ENCODE assay signal across 8 mouse cellular contexts in genomic region chr9:95512331-95513030, GRCm38 (mm10). TPM values are rescaled to one million over a fixed set of nuclear protein-coding genes. Genes with fewer than 3 reads are reported as not detected.
A peak's percentile ranks its signal among the peaks of the same experiment; 100 is the strongest.
DNase-seq lines count a peak whose midpoint lies in the region; ATAC-seq and TF ChIP-seq lines count a peak whose summit lies in the region.

No protein-coding gene starts in this region.

- no peak for TF ChIP-seq POLR2A in bone marrow, adult 2 months (IDR thresholded peaks at IDR 0.05; ENCODE audit: borderline replicate concordance, control insufficient read depth, low read depth, low read length)

- no peak for TF ChIP-seq CTCF in bone marrow, adult 2 months (IDR thresholded peaks at IDR 0.05; ENCODE audit: control insufficient read depth, insufficient read depth, low read length)
- peak; percentile 45 for TF ChIP-seq CTCF in lung, postnatal 0 days (IDR thresholded peaks at IDR 0.05)

- 21% methylated on average over 15 of the region's 15 CpGs for WGBS in kidney, embryonic 14.5 days
- WGBS in bone marrow, adult 2 months: 28% methylated on average over 15 of the region's 15 CpGs
- whole genome bisulfite sequencing in lung, postnatal 0 days: 16% methylated on average over 15 of the region's 15 CpGs

- peak overlapping the region; percentile 89 for H3K27ac ChIP-seq in kidney, embryonic 14.5 days (ENCODE audit: low read depth, low read length)
- peak overlapping the region; percentile 53 for H3K27ac ChIP-seq in bone marrow, adult 2 months (ENCODE audit: control insufficient read depth, insufficient read depth, low read depth, low read length, poor library complexity)
- peak overlapping the region; percentile 92 for H3K27ac ChIP-seq in lung, postnatal 0 days (ENCODE audit: low read length)

- peak overlapping the region; percentile 71 for H3K4me2 ChIP-seq in kidney, embryonic 14.5 days (replicated peaks; ENCODE audit: low read depth, low read length)
- peak overlapping the region; percentile 85 for H3K4me2 ChIP-seq in lung, postnatal 0 days (replicated peaks; ENCODE audit: low read depth, low read length)

- H3K36me3 ChIP-seq in kidney, embryonic 14.5 days (ENCODE audit: control insufficient read depth, insufficient read depth, low read length): no peaks in the 10 kb centered on the region
- no peaks in the 10 kb centered on the region for H3K36me3 ChIP-seq in lung, postnatal 0 days (ENCODE audit: insufficient read depth, low read length)

- H3K9me3 ChIP-seq in kidney, embryonic 14.5 days (ENCODE audit: control insufficient read depth, low read length): no peaks in the 10 kb centered on the region
- H3K9me3 ChIP-seq in lung, postnatal 0 days (ENCODE audit: low read length): no peaks in the 10 kb centered on the region

- peak overlapping the region; percentile 72 for H3K4me3 ChIP-seq in kidney, embryonic 14.5 days (ENCODE audit: low read length)
- H3K4me3 ChIP-seq in bone marrow, adult 2 months (replicated peaks; ENCODE audit: control insufficient read depth, low read depth, low read length): peak overlapping the region; percentile 96
- H3K4me3 ChIP-seq in lung, postnatal 0 days (ENCODE audit: low read depth, low read length): peak overlapping the region; percentile 99

- DNase-seq in kidney, adult 11 months: no peak
- DNase-seq in heart, postnatal 4 days: peak; percentile 11
- no peak for DNase-seq in lung, postnatal 0 days (ENCODE audit: low spot score)
- DNase-seq in Muller cell, postnatal 12 days (ENCODE audit: inconsistent ontology term): no peak
- DNase-seq in thymus, postnatal 0 days (ENCODE audit: low spot score): no peak
- no peak for DNase-seq in left cerebral cortex, postnatal 4 days

- peaks cover 11% of the 10 kb centered on the region for H3K4me1 ChIP-seq in kidney, embryonic 14.5 days (ENCODE audit: control insufficient read depth, insufficient read depth, low read length)
- H3K4me1 ChIP-seq in bone marrow, adult 2 months (ENCODE audit: control insufficient read depth, insufficient read depth, low read length): peaks cover 1% of the 10 kb centered on the region; the same call in 1 of the 2 replicates
- peaks cover 7% of the 10 kb centered on the region; the same call in 1 of the 2 replicates for H3K4me1 ChIP-seq in lung, postnatal 0 days (ENCODE audit: insufficient read depth, low read depth, low read length)

- peak; percentile 57 for ATAC-seq in kidney, embryonic 14.5 days (ENCODE audit: low FRiP score, low TSS enrichment)
- peak; percentile 23; the same call in 1 of the 2 replicates for ATAC-seq in lung, postnatal 0 days

- TF ChIP-seq EP300 in lung, postnatal 0 days (IDR thresholded peaks at IDR 0.05): no peak

- intact Hi-C loops in left cerebral cortex, postnatal 4 days (cut with DNase I): no loop called here

- H3K9ac ChIP-seq in kidney, embryonic 14.5 days (ENCODE audit: low read depth, low read length): peak overlapping the region; percentile 94
- peak overlapping the region; percentile 43 for H3K9ac ChIP-seq in lung, postnatal 0 days (replicated peaks; ENCODE audit: low read depth)

- no peaks in the 10 kb centered on the region for H3K27me3 ChIP-seq in kidney, embryonic 14.5 days (ENCODE audit: control insufficient read depth, insufficient read depth, low read length)
- H3K27me3 ChIP-seq in lung, postnatal 0 days (replicated peaks; ENCODE audit: insufficient read depth, low read length): no peaks in the 10 kb centered on the region

RNA-seq across cellular contexts. Expression of gene U2surp, which starts 0.7 kb away (rescaled TPM):
- 163 and 164 TPM in 2 replicates for polyA plus RNA-seq in kidney, embryonic 14.5 days (2014; fragmentation: Nextera tagmentation; extraction: Ambion mirVana)
- 63.8 and 79.3 TPM in 2 replicates for polyA plus RNA-seq in bone marrow, adult 2 months (2011; ENCODE audit: insufficient read depth, insufficient read length, low replicate concordance, missing spikeins)
- 10 to 100 TPM; 56.5 to 57.9 TPM for total RNA-seq in heart, postnatal 4 days (2021)
- 73.2 and 84.4 TPM in 2 replicates for polyA plus RNA-seq in lung, postnatal 0 days (2015; fragmentation: Nextera tagmentation; extraction: Ambion mirVana)
- polyA plus RNA-seq in thymus, postnatal 0 days (2015; fragmentation: Nextera tagmentation; extraction: Ambion mirVana): 161 and 164 TPM in 2 replicates
- 10 to 100 TPM; 80.4 to 87.4 TPM for total RNA-seq in left cerebral cortex, postnatal 4 days (2021)

RNA-seq across cellular contexts. Expression of gene Paqr9, which starts 47.0 kb away (rescaled TPM):
- polyA plus RNA-seq in kidney, embryonic 14.5 days (2014; fragmentation: Nextera tagmentation; extraction: Ambion mirVana): 0.46 and 0.54 TPM in 2 replicates
- 17.0 and 17.9 TPM in 2 replicates for polyA plus RNA-seq in bone marrow, adult 2 months (2011; ENCODE audit: insufficient read depth, insufficient read length, low replicate concordance, missing spikeins)
- 10 to 100 TPM; 35.1 to 37.6 TPM for total RNA-seq in heart, postnatal 4 days (2021)
- 0.11 and 0.16 TPM in 2 replicates for polyA plus RNA-seq in lung, postnatal 0 days (2015; fragmentation: Nextera tagmentation; extraction: Ambion mirVana)
- 0.03 and 0.04 TPM in 2 replicates for polyA plus RNA-seq in thymus, postnatal 0 days (2015; fragmentation: Nextera tagmentation; extraction: Ambion mirVana)
- total RNA-seq in left cerebral cortex, postnatal 4 days (2021): 10 to 100 TPM; 32.0 to 32.2 TPM

Comparison
In these comparisons a context has a peak if more than half of its experiments do, and no peak if none do; other contexts are left out.
1. RNA of gene Paqr9, which starts 47.0 kb away (polyA plus RNA-seq): 17.0 to 17.9 TPM in bone marrow, adult 2 months; 0.46 to 0.54 TPM in kidney, embryonic 14.5 days, 0.11 to 0.16 TPM in lung, postnatal 0 days and 0.03 to 0.04 TPM in thymus, postnatal 0 days; every median in the first group is over 10 times any median in the second.
2. Peak in every context shown above with its lines, with median percentiles within 50 percentile points of each other: H3K27ac ChIP-seq and H3K4me3 ChIP-seq.